Mouse (Mus musculus) heart, embryonic 12.5 days (tissue): ENCODE results near the gene Gsto2. TPM values are rescaled to one million over a fixed set of nuclear protein-coding genes. Genes with fewer than 3 reads are reported as not detected.

Experiments used
- ATAC-seq: fragments of 200-750 bp; cut with Nextera tagmentation; 2 replicates; pipeline ENCODE4 v1.8.0; 2017; ENCODE audit warnings: moderate TSS enrichment, moderate library complexity; ENCODE audit not compliant: insufficient number of reproducible peaks, low FRiP score
- H3K27ac ChIP-seq: fragments of 300-500 bp; sonication (generic); 2 replicates; pipeline ENCODE4 v1.5.1; 2016; ENCODE audit warnings: mild to moderate bottlenecking, moderate library complexity; ENCODE audit not compliant: poor library complexity, severe bottlenecking
- H3K27me3 ChIP-seq: fragments of 300-500 bp; sonication (generic); replicated peaks from 2 replicates; pipeline ENCODE4 v1.6.1; 2016; ENCODE audit warnings: mild to moderate bottlenecking, moderate library complexity
- H3K36me3 ChIP-seq: fragments of 300-500 bp; sonication (generic); 2 replicates; pipeline ENCODE4 v1.6.1; 2016; ENCODE audit warnings: mild to moderate bottlenecking, moderate library complexity
- H3K4me1 ChIP-seq: fragments of 300-500 bp; sonication (generic); replicated peaks from 2 replicates; pipeline ENCODE4 v1.6.1; 2016; ENCODE audit warnings: mild to moderate bottlenecking
- H3K4me2 ChIP-seq: fragments of 300-500 bp; sonication (generic); 2 replicates; pipeline ENCODE4 v1.6.1; 2016; ENCODE audit warnings: mild to moderate bottlenecking, moderate library complexity
- H3K4me3 ChIP-seq: fragments of 300-500 bp; sonication (generic); 2 replicates; pipeline ENCODE4 v1.5.1; 2016; ENCODE audit warnings: mild to moderate bottlenecking
- H3K9ac ChIP-seq: fragments of 300-500 bp; sonication (generic); 2 replicates; pipeline ENCODE4 v1.6.1; 2016; ENCODE audit warnings: mild to moderate bottlenecking, moderate library complexity
- H3K9me3 ChIP-seq: fragments of 300-500 bp; sonication (generic); replicated peaks from 2 replicates; pipeline ENCODE4 v1.6.1; 2016; ENCODE audit warnings: mild to moderate bottlenecking, moderate library complexity
- WGBS: fragments of 180-500 bp; shearing (Covaris S2); methylation state at CpG from one replicate; pipeline ENCODE4 v1.1.7; 2016; 5-methylcytosine and 5-hydroxymethylcytosine counted together
- polyA plus RNA-seq: library from polyadenylated mRNA; unstranded; fragments of >200 nt; fragmentation: Nextera tagmentation; extraction: Ambion mirVana; gene quantifications from 2 replicates; pipeline ENCODE4 v1.2.1, GENCODE M21; 2016

Gene Gsto2
- polyA plus RNA-seq, 1 experiment from 2014 or later, result 1.3 TPM

- H3K36me3 ChIP-seq, result peaks cover 20% of the 10 kb centered on the region
- H3K4me3 ChIP-seq, result no peak overlapping the region
- no peaks in the 10 kb centered on the region for H3K27me3 ChIP-seq
- H3K9ac ChIP-seq, result no peak overlapping the region
- no peak overlapping the region for H3K4me2 ChIP-seq
- WGBS, result 86% methylated on average over 8 of the region's 8 CpGs
- no peak for ATAC-seq
- no peaks in the 10 kb centered on the region for H3K9me3 ChIP-seq
- peaks cover 9% of the 10 kb centered on the region for H3K4me1 ChIP-seq
- H3K27ac ChIP-seq, result no peak overlapping the region
Observed at GRCm38 (mm10) chr19:47859180-47859579, 6.2 kb upstream of the Gsto2 start.

GRCm38 (mm10) chr19:47862581-47862980, 2.8 kb upstream of the Gsto2 start:
- H3K9ac ChIP-seq, result no peak overlapping the region
- 78% methylated on average over 3 of the region's 3 CpGs for WGBS
- 0 out of 2 replicates have a peak, but pooled peaks cover 4% of the 10 kb centered on the region for H3K4me1 ChIP-seq
- H3K27me3 ChIP-seq, result no peaks in the 10 kb centered on the region
- H3K36me3 ChIP-seq, result peaks cover 23% of the 10 kb centered on the region
- H3K9me3 ChIP-seq, result no peaks in the 10 kb centered on the region
- no peak for ATAC-seq
- H3K4me2 ChIP-seq, result no peak overlapping the region
- H3K4me3 ChIP-seq, result no peak overlapping the region
- no peak overlapping the region for H3K27ac ChIP-seq

GRCm38 (mm10) chr19:47864051-47864450, 1.3 kb upstream of the Gsto2 start:
- H3K36me3 ChIP-seq, result peaks cover 19% of the 10 kb centered on the region
- H3K4me1 ChIP-seq, result 0 out of 2 replicates have a peak, but pooled peaks cover 4% of the 10 kb centered on the region
- no peak overlapping the region for H3K9ac ChIP-seq
- no peak overlapping the region for H3K4me3 ChIP-seq
- no peak for ATAC-seq
- no peak overlapping the region for H3K27ac ChIP-seq
- no peaks in the 10 kb centered on the region for H3K27me3 ChIP-seq
- H3K4me2 ChIP-seq, result no peak overlapping the region
- WGBS, result 92% methylated on average over 9 of the region's 9 CpGs
- no peaks in the 10 kb centered on the region for H3K9me3 ChIP-seq

- no peak for ATAC-seq
- 0 out of 2 replicates have a peak, but pooled peaks cover under 1% of the 10 kb centered on the region for H3K27me3 ChIP-seq
- peaks cover 15% of the 10 kb centered on the region for H3K36me3 ChIP-seq
- no peaks in the 10 kb centered on the region for H3K9me3 ChIP-seq
- peak overlapping the region; percentile 86 for H3K4me2 ChIP-seq
- peak overlapping the region; percentile 77 for H3K4me3 ChIP-seq
- 82% methylated on average over 7 of the region's 7 CpGs for WGBS
- H3K4me1 ChIP-seq, result 0 out of 2 replicates have a peak, but pooled peaks cover 4% of the 10 kb centered on the region
- no peak overlapping the region for H3K27ac ChIP-seq
- no peak overlapping the region for H3K9ac ChIP-seq
Observed at GRCm38 (mm10) chr19:47864721-47865120, 613 bp upstream of the Gsto2 start.

- Histone ChIP-seq H3K36me3 (peaks cover 4% of the 10 kb centered on the region; the same call in 1 of the 2 replicates), H3K27me3 (0 out of 2 replicates have a peak, but pooled peaks cover 5% of the 10 kb centered on the region)
- no peak for ATAC-seq
Observed at GRCm38 (mm10) chr19:47867628-47868175, 2.4 kb downstream of the Gsto2 start.

GRCm38 (mm10) chr19:47868951-47869350, 3.6 kb downstream of the Gsto2 start:
- 68% methylated on average over 4 of the region's 4 CpGs for WGBS
- Histone ChIP-seq H3K4me3 (no peak overlapping the region), H3K4me1 (0 out of 2 replicates have a peak, but pooled peaks cover 4% of the 10 kb centered on the region), H3K4me2 (no peak overlapping the region), H3K9me3 (no peaks in the 10 kb centered on the region), H3K9ac (no peak overlapping the region), H3K27ac (no peak overlapping the region), H3K27me3 (0 out of 2 replicates have a peak, but pooled peaks cover 6% of the 10 kb centered on the region), H3K36me3 (peaks cover 4% of the 10 kb centered on the region; the same call in 1 of the 2 replicates)
- ATAC-seq, result no peak

More at GRCm38 (mm10) chr19:47867628-47868175, 2.4 kb downstream of the Gsto2 start:
- 0 out of 2 replicates have a peak, but pooled peaks cover 4% of the 10 kb centered on the region for H3K4me1 ChIP-seq
- H3K9ac ChIP-seq, result no peak overlapping the region
- H3K4me2 ChIP-seq, result no peak overlapping the region
- H3K4me3 ChIP-seq, result no peak overlapping the region
- no peak overlapping the region for H3K27ac ChIP-seq
- no peaks in the 10 kb centered on the region for H3K9me3 ChIP-seq
- WGBS, result 62% methylated on average over 4 of the region's 4 CpGs

- H3K27ac ChIP-seq, result no peak overlapping the region
- no peak for ATAC-seq
- H3K9ac ChIP-seq, result no peak overlapping the region
- H3K36me3 ChIP-seq, result no peaks in the 10 kb centered on the region
- 0 out of 2 replicates have a peak, but pooled peaks cover 4% of the 10 kb centered on the region for H3K4me1 ChIP-seq
- H3K4me2 ChIP-seq, result no peak overlapping the region
- no peaks in the 10 kb centered on the region for H3K9me3 ChIP-seq
- 53% methylated on average over 3 of the region's 3 CpGs for WGBS
- peaks cover 11% of the 10 kb centered on the region; the same call in 1 of the 2 replicates for H3K27me3 ChIP-seq
- no peak overlapping the region for H3K4me3 ChIP-seq
Observed at GRCm38 (mm10) chr19:47869516-47869915, 4.2 kb downstream of the Gsto2 start.

GRCm38 (mm10) chr19:47870102-47870666, 4.8 kb downstream of the Gsto2 start:
- Histone ChIP-seq H3K9me3 (no peaks in the 10 kb centered on the region), H3K27me3 (peaks cover 17% of the 10 kb centered on the region), H3K9ac (no peak overlapping the region), H3K4me3 (no peak overlapping the region), H3K4me1 (no peaks in the 10 kb centered on the region), H3K27ac (no peak overlapping the region), H3K36me3 (no peaks in the 10 kb centered on the region), H3K4me2 (no peak overlapping the region)
- 58% methylated on average over 7 of the region's 7 CpGs for WGBS
- ATAC-seq, result no peak

GRCm38 (mm10) chr19:47871515-47871914, 6.2 kb downstream of the Gsto2 start:
- no peak overlapping the region for H3K4me2 ChIP-seq
- ATAC-seq, result no peak
- 32% methylated on average over 10 of the region's 10 CpGs for WGBS

GRCm38 (mm10) chr19:47876252-47876651, 10.9 kb downstream of the Gsto2 start:
- Histone ChIP-seq H3K4me3 (no peak overlapping the region), H3K27ac (no peak overlapping the region), H3K9ac (no peak overlapping the region), H3K4me2 (0 out of 2 replicates have a peak overlapping the region, but pooled peaks have one; percentile 27), H3K27me3 (peaks cover 16% of the 10 kb centered on the region), H3K36me3 (no peaks in the 10 kb centered on the region), H3K4me1 (peaks cover 6% of the 10 kb centered on the region), H3K9me3 (no peaks in the 10 kb centered on the region)
- 49% methylated on average over 15 of the region's 15 CpGs for WGBS
- ATAC-seq, result no peak

More at GRCm38 (mm10) chr19:47871515-47871914, 6.2 kb downstream of the Gsto2 start:
- H3K9ac ChIP-seq, result no peak overlapping the region
- H3K4me1 ChIP-seq, result peaks cover 6% of the 10 kb centered on the region
- no peaks in the 10 kb centered on the region for H3K36me3 ChIP-seq
- H3K27me3 ChIP-seq, result peaks cover 17% of the 10 kb centered on the region
- H3K9me3 ChIP-seq, result no peaks in the 10 kb centered on the region
- H3K27ac ChIP-seq, result no peak overlapping the region
- no peak overlapping the region for H3K4me3 ChIP-seq

- no peak overlapping the region for H3K4me3 ChIP-seq
- H3K9ac ChIP-seq, result no peak overlapping the region
- H3K9me3 ChIP-seq, result no peaks in the 10 kb centered on the region
- WGBS, result 72% methylated on average over 7 of the region's 7 CpGs
- ATAC-seq, result no peak
- no peak overlapping the region for H3K27ac ChIP-seq
- peaks cover 37% of the 10 kb centered on the region for H3K4me1 ChIP-seq
- no peak overlapping the region for H3K4me2 ChIP-seq
- H3K27me3 ChIP-seq, result peaks cover 4% of the 10 kb centered on the region
- no peaks in the 10 kb centered on the region for H3K36me3 ChIP-seq
Observed at GRCm38 (mm10) chr19:47881538-47881937, 16.2 kb downstream of the Gsto2 start.
